Mouse (Mus musculus): ENCODE measurements around the gene Epas1.

GRCm38 (mm10) chr17:86713591-86713990 lies 39.9 kb upstream of the Epas1 start:
- TF ChIP-seq POLR2A (IDR thresholded peaks at IDR 0.05; ENCODE audit: borderline replicate concordance, control insufficient read depth, low read depth, low read length) (no peak), CTCF (IDR thresholded peaks at IDR 0.05; ENCODE audit: control insufficient read depth, insufficient read depth, low read length) (no peak)

All from bone marrow, adult 2 months (tissue).